Mouse (Mus musculus) liver, embryonic 14.5 days (tissue): ENCODE measurements around the gene Vsig2.

ENCODE experiments used
- CTCF ChIP-seq: IDR thresholded peaks from 2 replicates; pipeline ENCODE4 v1.5.1; 2016; ENCODE audit warnings: antibody characterized with exemption, low read depth, control low read depth
- EP300 ChIP-seq: IDR thresholded peaks from 2 replicates; pipeline ENCODE4 v1.6.1; 2016; ENCODE audit warnings: antibody characterized with exemption, low read depth

GRCm38 (mm10) chr9:37552536-37553293, 13.7 kb downstream of the Vsig2 start, which contains the start of gene Nrgn:
- TF ChIP-seq CTCF (no peak), EP300 (no peak)
